Mouse (Mus musculus) T-helper 2 cell (primary cell): ENCODE data around the gene Gm38392.

Experiments used
- in situ Hi-C: fragments of 300-600 bp; cut with MboI, MseI; formaldehyde crosslinking; loops from one replicate; pipeline ENCODE4 v1.15.1; 2025; ENCODE audit warnings: high pct_unique_total_duplicates

Gm38392 gene

GRCm38 (mm10) chr3:88216116-88216515 lies 70.9 kb downstream of the Gm38392 start:
- in situ Hi-C loops: no loop called here

GRCm38 (mm10) chr3:88215553-88216004 lies 71.4 kb downstream of the Gm38392 start:
- in situ Hi-C loops: no loop called here

- in situ Hi-C loops: no loop called here
Measured at GRCm38 (mm10) chr3:88214971-88215552, 71.9 kb downstream of the Gm38392 start.

DNA sequence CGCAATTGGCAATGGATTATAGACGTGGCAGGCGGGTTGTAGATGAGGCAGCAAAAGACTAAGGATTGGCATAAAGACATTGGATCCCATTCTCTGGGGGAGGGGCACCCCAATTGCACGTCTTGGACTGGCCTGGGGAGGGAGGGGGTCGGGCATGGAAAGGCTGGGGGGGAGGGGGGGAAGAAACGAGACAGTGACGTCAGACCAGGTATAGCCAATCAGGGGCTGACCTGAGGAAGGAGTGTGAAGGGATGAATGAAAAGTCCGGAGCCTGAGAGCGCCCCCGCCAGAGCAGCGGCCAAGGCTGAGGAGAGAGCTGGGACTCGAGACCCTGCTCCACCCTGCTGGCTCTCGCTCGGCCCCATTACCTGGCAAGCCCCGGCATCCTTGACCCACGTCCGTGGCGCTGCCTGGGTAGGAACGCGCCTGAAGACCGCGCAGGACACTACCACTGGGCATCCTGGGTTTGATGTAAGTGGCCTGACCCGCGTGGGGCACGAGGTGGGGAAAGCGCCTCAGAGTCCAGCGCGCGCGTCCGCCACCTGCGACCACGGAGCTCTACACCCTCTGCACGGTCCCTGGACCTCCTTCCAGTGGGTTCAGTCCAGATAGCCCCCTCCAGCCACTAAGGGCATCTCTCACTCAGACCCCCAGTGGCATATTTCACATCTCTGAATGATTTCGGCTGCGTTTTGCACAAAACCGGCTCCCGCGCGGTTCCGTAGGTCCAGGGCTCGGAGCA lies 72.6 kb downstream of the Gm38392 start:
- in situ Hi-C loops: no loop called here

- in situ Hi-C loops: no loop called here
Measured at GRCm38 (mm10) chr3:88213019-88213418, 74.0 kb downstream of the Gm38392 start.

- in situ Hi-C loops: no loop called here
Measured at GRCm38 (mm10) chr3:88212356-88212755, 74.7 kb downstream of the Gm38392 start.

- in situ Hi-C loops: no loop called here
Measured at GRCm38 (mm10) chr3:88210918-88211317, 76.1 kb downstream of the Gm38392 start.

DNA sequence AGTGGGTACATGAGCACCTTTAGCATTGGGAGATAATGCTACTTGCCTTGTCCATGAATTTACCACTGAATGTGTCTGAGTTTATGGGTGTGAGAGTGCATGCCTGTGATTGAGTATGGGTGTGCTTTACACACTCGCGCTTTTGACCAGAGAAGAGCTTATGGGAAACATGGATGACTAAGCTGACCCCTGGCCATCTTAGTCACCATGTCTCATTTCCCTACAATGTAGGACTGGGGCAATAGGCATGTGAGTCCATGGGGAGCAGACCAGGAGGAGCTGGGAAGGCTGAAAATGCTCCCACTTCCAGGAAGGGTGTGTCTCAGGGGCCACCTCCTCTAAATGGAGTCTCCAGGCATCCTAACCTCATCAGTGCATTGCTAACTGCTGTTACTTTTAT lies 76.9 kb downstream of the Gm38392 start:
- in situ Hi-C loops: no loop called here

GRCm38 (mm10) chr3:88209306-88209705 lies 77.7 kb downstream of the Gm38392 start:
- in situ Hi-C loops: no loop called here

DNA sequence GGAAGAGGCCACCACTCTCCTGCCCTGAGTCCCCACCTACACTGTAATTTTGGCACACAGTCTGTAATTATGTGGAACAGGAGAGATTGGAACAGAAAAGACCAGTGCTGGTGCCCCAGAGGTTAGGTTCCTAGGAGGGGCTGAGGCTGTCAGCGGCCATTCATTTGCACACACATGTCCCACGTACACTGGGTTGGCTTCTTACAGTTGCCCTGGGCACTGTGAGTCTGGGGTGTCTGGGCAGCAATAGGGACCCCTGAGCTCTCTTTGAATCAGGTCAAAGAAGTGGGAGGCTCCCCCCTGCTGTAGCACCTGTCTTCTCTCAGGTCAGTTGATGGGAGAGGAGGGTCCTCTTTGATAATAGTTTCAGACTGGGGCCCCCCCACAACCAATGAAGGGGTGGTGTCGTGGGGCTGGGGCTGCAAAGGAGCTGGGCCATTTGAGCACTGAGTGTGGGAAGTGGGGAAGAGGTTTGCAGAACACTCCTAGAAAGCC lies 78.7 kb downstream of the Gm38392 start:
- in situ Hi-C loops: no loop called here

DNA sequence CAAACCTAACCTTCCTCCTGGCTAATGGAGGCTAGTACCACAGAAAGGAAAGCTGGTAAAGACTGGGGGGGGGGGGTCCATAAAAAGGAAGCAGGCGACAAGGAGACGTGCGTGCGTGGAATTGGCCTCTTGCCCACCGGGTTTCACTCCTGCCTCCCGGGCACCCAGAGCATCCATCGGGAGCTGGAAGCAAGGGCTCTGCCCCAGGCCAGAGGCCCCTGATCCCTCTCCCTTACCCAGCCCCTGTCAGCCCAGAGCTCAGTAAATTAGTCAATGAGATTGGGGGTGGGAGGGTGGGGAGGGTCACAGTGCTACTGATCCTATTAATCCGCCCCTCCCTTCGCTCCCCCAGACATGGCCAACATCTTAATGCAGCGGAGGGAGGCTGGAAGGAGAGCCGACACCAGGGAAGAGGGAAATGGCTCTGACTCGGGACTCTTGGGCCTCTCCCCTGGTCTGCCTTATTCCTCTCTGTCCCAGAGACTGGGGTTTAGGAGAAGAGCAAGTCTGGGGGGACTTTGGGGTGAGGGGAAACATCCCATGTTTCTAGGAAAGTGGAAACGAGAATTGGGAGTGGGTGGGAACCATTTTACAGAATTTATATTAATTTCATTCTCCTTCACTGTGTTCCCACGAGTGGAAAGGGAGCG lies 79.4 kb downstream of the Gm38392 start:
- in situ Hi-C loops: no loop called here

- in situ Hi-C loops: no loop called here
Measured at GRCm38 (mm10) chr3:88206901-88207371, 80.1 kb downstream of the Gm38392 start.

DNA sequence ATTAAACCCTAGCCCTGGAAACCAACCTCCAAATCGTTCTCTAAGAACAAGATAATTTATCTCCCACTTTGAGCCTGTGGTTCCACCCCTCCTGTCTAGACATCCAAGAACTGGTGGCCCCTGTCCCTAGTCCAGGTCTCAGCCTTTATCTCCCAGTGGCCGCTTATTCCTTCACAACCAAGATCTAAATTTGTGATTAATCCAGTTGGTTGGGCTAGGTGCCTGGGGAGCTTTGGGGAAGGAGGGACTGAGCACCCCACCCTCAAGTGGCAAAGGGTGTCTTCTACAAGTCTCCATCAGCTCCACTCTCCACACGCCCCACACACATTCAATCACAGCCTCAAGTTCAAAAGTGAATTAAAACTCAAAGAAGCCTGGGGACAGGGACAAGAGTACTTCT lies 80.5 kb downstream of the Gm38392 start:
- in situ Hi-C loops: no loop called here

GRCm38 (mm10) chr3:88205563-88206491 lies 81.2 kb downstream of the Gm38392 start:
- in situ Hi-C loops: no loop called here

GRCm38 (mm10) chr3:88205176-88205562 lies 81.8 kb downstream of the Gm38392 start:
- in situ Hi-C loops: no loop called here

DNA sequence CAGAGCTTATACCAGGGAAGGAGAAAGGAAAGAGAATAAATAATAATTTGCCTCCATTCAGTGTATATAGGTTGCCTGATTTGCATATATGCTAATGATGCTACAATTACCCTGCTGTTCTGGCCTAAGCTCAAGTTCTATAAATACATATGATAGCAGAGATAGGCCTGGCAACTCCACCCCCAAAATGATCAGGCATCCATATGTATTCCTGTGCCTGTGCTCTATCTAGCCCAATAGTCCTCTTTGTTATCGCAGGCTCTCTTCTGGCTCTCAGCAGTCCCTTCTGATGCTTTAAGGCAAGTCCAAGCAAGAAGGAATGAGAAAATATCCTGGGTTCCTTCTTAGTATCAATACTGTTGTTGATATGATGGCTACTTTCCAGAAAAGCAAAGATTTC lies 82.3 kb downstream of the Gm38392 start:
- in situ Hi-C loops: no loop called here

- in situ Hi-C loops: no loop called here
Measured at GRCm38 (mm10) chr3:88203999-88204700, 82.9 kb downstream of the Gm38392 start.

DNA sequence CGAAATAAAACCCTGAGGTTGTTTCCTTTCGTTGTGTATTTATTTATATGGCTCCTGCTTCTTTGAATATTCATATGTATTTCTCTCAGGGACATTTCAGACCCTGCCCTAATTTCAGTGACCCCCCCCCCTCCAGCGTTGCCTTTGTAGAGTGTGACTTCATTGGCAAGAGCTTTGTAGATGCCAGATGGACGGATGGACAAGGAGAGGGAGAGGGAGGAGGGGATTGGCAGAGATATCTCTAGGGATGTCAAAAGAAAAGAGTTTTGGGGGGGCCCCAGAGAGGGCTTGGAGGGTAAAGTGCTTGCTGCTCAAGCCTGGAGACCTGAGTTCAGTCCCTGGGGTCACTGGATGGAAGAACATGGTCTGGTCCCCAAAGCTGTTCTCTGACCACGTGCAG lies 83.6 kb downstream of the Gm38392 start:
- in situ Hi-C loops: no loop called here

- in situ Hi-C loops: no loop called here
Measured at GRCm38 (mm10) chr3:88202986-88203385, 84.0 kb downstream of the Gm38392 start.

DNA sequence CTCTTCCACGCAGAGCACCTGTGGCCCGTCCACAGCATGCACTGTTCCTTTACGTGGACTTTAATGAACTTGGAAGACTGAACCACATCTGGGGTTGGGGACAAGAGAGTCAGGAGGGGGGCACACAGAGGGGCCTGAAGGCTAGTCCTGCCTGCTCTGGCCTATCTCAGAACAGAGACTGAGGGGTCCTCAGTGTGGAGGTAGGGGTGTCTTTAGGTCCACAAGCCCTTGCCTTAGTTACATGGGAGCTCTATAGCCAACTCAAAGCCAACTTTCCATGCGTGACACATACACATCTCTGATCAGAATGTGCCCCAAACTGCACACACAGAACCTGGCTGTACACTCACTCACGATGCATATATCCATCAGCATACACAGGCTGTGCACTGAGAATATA lies 85.4 kb downstream of the Gm38392 start:
- in situ Hi-C loops: no loop called here

DNA sequence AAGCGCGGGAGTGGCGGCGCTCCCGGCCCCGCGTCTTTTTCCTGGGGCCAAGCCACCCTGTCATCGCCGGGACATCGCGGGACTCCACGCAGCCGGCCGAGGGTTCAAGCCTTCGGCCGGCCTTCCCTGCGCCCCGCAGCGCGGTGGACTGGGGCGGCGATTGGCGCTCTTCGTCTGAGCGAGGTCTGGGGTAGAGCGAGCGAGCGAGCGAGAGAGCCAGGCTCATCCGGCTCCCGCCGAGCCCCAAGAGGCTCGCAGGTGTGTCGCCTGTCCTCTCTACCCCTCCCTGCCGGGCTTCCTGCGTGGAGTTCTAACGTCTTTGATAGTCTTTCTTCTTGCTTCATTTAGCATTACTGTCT lies 86.1 kb downstream of the Gm38392 start:
- in situ Hi-C loops: no loop called here
